Mouse (Mus musculus) testis, adult 2 months (tissue): ENCODE measurements around the gene Coro2a.

ENCODE experiments used
- CTCF ChIP-seq: fragments of 200-500 bp; IDR thresholded peaks from 2 replicates; pipeline ENCODE4 v1.5.1; 2012; ENCODE audit warnings: low read depth, mild to moderate bottlenecking, inconsistent platforms, low read length, moderate library complexity; ENCODE audit not compliant: control insufficient read depth, insufficient read depth, insufficient replicate concordance
- POLR2A ChIP-seq: fragments of 200-500 bp; IDR thresholded peaks from 2 replicates; pipeline ENCODE4 v1.6.1; 2012; ENCODE audit warnings: low read depth, mild to moderate bottlenecking, inconsistent platforms, low read length, moderate library complexity; ENCODE audit not compliant: control insufficient read depth

DNA sequence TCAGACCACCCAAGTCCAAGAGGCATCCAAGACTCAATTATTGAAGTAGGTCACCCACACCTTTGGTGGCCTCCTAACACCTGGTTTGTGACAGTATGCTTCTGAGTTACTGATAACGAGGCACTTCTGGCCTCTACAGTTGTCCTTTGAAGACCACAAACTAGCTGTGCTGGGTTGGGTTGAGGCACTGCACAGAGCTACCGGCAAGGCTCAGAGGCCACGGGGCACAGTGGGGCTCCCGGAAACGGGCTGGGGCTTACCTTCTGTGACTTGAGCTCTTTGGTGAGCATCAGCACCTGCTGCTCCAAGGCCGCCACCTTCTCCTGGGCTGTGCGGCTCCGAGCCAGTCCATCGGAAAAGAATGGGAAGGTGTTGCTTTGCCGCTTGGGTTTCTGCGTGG is 26.1 kb upstream of the Coro2a start:
- TF ChIP-seq POLR2A (no peak), CTCF (no peak)
